Mouse (Mus musculus): ENCODE data around the gene Glp2r. TPM values are rescaled to one million over a fixed set of nuclear protein-coding genes. Genes with fewer than 3 reads are reported as not detected.

The Glp2r gene
- total RNA-seq, 2 experiments from 2014 or later: 0.04 to 0.11 TPM

DNA sequence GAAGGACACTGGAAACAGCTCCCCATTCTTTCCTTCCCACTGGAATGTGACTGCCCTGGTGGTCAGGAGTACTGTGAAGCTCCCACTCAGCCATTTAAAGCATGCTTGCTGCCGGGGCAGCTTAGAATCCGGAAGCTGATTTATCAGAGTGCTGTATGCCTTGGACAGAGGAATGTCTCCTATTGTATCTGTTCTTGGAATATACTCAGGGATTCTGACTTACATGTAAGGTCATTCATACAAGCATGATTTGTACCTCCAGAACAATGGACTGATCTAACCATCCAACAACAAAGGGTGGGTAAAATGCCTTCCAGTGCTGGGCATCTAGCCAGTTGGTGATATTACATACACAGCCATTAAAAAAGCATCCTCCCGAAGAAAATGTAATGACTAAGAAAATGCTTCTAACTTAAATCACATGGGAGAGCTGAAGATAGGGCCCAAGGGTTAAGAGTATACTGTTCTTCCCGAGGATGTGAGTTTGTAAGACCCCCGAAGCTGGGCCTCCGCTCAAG lies 126.3 kb downstream of the Glp2r start:
- no peak for DNase-seq
- intact Hi-C loops (cut with DNase I; ENCODE audit: low total_unique reads): loop anchor here (5.0 to 10.0 kb wide), 3 partner anchors 110 to 267 kb away; no protein-coding TSS in a partner anchor

DNA sequence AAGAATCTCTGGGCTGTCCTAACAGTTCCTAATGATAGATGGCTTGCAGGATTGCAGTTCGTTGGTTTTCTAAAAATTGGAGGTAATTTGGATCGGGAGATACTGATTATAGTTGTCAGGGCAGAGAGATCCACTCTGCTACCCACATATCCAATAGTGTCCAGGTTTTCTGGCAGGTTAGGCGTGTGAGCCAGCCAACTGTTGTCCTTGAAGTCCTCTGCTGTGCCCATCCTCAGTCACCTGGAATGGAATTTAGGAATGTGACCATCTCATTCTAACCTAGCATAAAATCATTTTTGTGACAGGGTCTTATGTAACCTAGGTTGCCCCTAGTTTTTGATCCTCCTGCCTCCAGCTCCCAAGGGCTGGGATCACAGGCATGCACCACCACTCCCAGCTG lies 127.5 kb downstream of the Glp2r start:
- intact Hi-C loops (cut with DNase I; ENCODE audit: low total_unique reads): loop anchor here (10.0 kb wide), 1 partner anchor 109 kb away; no protein-coding TSS in a partner anchor
- DNase-seq: no peak

DNA sequence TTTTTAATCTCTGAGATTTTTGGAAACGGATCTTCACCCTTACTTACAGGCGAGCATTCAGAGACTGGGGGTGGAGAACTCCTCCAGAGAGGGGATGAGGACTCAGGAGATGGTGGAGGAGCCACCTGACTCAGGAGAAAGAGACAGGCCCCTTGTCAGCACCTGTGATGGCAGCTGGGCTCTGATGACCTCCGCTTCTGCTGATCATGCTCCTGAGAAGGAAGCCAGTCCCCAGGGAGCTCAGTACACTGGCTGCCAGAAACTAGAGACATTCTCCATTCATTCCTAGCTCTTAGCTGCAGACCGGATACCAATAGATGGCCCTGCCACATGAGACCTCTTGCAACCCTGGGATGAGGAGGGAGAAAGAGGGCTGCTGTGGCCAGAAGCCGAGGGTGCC lies 128.1 kb downstream of the Glp2r start:
- intact Hi-C loops (cut with DNase I; ENCODE audit: low total_unique reads): loop anchor here (10.0 kb wide), 1 partner anchor 108 kb away; no protein-coding TSS in a partner anchor
- DNase-seq: no peak

DNA sequence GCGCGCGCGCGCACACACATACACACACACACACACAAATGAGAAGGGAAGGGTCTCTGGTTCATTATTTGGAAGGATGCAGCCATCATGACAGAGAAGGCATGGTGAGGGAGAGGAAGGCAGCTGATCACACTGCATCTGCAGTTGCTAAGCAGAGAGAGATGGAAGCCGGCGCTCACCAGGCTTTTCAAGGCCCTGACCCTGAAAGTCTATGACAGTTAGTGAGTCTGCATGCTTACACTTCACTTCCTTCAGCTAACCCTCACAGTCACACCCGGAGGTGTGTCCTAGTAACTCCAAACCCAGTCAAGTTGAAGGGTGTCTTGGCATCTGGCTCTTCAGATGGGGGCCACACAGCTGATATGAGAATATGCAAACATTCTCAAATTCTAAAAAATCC lies 128.5 kb downstream of the Glp2r start:
- no peak for DNase-seq
- intact Hi-C loops (cut with DNase I; ENCODE audit: low total_unique reads): loop anchor here (10.0 kb wide), 1 partner anchor 108 kb away; no protein-coding TSS in a partner anchor

DNA sequence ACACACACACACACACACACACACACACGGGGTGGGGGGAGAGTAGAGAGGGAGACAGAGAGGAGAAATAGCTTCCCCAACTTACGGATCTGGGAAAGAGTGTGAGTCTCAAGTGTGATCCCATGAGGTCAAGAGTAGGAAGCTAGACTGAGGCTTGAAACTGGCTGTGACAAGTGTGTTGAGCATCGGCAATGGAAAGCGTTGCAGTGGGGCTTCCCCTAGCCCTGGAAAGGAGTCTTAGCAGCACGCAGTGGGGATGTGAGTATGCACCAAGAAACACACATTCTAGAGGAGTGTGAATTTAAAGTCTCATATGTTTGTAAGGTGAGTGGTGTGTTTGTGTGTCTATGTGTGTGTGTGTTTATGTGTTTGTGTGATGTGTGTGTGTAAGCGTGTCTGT lies 130.7 kb downstream of the Glp2r start:
- DNase-seq: no peak
- intact Hi-C loops (cut with DNase I; ENCODE audit: low total_unique reads): loop anchor here (10.0 kb wide), 1 partner anchor 105 kb away; no protein-coding TSS in a partner anchor

DNA sequence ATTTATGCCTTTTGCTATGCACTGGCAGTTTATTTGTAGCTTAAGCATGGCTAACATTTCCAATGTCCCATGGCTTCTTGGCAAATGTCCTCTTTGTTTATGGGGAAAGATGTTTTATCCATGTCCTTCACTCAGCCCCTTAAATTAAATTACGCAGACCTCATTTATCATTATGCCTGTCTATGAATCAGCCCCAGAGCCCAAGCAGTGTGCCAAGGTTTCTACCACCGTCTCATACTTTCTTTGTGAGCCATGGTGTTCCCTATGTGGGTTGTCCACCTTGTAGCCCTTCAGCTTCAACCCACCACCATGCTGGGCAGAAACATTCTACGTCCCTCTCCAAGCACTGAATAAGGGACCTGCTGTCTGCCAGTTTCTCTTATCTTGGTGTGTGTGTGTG lies 132.6 kb downstream of the Glp2r start:
- intact Hi-C loops (cut with DNase I; ENCODE audit: low total_unique reads): no loop called here
- no peak for DNase-seq

DNA sequence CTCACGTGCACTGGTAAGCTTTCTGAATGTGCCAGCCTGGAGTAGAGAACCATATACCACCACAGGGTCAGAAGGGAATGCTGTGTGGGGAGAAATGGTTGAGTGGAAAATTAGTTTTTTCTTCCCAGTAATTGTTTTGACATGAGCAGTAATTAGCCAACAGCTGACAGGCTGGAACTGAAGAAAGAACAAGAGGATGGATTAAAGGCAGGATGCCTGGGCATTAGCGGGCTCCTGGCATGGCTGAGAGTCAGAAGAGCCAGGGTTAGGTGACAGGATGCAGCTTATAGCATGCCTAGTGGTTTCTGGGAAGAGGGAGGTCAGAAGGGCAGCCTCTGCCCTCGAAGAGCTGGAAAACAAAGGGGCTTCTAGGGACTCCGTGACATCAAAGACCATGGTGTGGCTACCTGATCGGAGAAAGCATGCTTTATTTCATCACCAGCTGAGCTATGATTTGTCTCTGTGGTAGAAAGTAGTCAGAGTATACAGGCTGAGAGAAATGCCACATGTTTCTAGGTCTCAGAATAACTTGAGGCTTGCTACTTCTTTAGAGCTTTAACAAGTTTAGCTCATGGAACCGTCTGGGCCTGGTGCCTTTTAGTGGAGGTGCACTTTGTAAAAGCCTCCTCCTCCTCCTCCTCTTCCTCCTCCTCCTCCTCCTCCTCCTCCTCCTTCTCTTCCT lies 133.9 kb downstream of the Glp2r start:
- intact Hi-C loops (cut with DNase I; ENCODE audit: low total_unique reads): no loop called here
- no peak for DNase-seq

DNA sequence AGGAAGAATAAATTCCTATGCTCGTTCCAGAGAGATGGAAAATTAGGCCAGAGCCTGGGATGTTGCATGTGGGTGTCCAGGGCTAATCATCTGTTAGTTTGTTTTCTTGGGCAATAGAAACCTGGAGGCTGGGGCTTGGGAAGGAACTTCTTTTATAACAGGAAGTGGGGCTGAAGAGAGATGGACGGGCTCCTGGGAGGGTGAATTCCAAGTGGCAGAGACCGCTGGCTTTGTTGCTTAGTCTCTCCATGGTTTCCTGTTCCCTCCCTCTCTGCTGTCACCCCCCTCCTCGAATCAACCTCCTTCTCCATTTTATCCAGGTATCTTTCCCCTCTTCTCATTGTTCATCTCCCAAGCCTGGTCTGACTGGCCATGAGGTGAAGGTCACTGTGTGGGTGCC lies 134.8 kb downstream of the Glp2r start:
- intact Hi-C loops (cut with DNase I; ENCODE audit: low total_unique reads): no loop called here
- no peak for DNase-seq

DNA sequence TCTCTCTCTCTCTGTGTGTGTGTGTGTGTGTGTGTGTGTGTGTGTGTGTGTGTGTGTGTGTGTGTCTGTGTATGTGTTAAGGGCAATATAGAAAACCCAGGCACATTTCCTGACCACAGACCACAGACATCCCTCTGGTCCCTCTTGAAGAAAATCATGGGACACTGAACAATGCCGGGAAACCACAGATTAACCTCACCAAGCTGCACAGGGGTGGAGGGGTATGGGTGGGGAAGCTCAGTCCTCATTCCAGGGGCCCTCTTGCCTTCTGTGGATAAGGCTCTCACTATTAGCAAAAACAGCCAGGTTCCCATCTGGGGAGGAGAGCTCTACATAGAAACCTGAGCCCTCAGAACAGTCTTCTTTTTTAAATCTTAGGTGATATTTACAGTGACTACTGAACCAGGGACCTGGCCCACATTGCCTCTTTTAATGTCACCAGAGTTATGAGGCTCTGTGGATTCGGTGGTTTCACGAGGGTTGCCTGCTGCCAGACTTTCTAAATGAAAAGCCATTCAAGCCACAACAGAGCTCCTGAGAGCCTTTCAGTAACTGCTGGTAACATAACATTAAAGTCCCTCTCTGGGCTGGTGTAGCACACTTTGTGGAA lies 137.2 kb downstream of the Glp2r start:
- no peak for DNase-seq
- intact Hi-C loops (cut with DNase I; ENCODE audit: low total_unique reads): no loop called here

DNA sequence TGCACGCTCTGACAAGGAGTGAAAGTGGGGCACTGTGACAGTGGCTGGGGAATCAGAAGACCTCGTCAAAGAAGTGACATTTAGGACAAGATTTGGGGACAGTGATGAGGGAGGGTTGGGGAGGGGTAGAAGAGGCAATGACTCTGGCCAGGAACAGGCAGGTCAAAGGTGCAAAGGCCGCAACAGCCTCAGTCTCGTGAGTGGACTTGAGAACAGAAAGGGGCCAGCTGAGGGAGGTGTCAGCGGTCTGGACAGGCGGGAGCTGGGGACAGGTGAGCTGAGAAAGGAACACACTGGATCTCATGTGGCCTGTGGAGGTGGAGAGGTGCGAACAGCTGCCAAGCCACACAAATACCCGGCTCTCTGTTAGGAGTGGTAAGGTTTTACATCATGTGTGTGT lies 138.0 kb downstream of the Glp2r start:
- intact Hi-C loops (cut with DNase I; ENCODE audit: low total_unique reads): no loop called here

DNA sequence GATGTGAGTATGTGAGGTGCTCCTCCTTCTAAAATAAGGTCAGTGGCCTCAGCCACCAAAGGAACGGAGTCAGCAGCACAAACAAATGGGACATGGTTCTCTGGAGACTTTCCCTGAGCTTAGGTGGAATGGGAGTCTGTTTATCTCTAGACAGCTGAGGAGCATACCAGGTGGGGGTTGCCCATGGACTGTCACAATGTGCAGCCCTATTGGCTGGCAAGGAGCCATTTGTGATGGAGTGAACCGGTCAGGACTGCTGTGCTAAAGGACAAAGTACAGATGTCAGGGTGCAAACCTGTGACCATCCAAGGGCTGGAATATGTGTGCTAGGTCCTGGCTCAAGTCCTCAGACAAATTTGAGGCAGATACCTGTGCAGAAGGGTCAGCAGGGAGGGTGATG lies 142.4 kb downstream of the Glp2r start:
- DNase-seq: no peak
- intact Hi-C loops (cut with DNase I; ENCODE audit: low total_unique reads): no loop called here

More for the DNA sequence above, 138.0 kb downstream of the Glp2r start:
- no peak for DNase-seq

DNA sequence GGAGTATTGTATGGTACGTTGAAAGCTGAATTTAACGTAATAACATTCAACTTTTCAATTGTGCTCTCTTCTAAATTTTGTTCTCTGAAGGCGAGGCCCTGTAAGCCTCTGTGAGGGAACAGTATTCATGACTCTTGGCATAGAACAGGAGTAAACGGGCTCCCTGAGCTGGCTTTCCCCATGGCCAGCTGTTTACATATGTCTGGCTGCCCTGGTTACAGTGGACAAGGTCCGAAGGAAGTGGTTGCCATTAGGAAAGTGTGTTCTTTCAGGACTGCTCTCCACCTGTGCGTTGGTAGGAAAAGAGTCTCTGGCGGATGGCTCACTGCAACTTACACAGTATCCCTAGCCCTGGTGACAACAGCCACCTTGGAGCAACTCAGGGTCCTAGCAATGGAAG lies 143.8 kb downstream of the Glp2r start:
- no peak for DNase-seq
- intact Hi-C loops (cut with DNase I; ENCODE audit: low total_unique reads): no loop called here

DNA sequence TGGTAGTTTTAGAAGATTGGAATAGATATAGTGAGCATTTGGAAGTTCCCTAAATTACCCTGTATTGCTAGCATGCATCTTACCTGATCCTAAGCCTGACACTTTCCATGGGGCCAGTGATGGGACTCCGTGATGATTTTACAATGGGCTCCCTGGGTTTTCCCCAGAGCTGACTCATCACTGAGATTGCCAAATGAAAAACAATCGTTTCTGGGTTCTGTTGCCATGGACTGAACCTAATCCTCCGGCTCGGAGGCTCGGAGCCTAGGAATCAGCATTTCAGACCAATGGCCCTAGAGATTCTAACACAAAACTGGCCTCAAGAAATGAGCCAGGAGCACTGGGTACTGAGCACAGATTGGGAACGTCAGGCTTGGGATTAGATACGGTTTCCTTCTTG lies 148.6 kb downstream of the Glp2r start:
- DNase-seq: no peak
- intact Hi-C loops (cut with DNase I; ENCODE audit: low total_unique reads): no loop called here

DNA sequence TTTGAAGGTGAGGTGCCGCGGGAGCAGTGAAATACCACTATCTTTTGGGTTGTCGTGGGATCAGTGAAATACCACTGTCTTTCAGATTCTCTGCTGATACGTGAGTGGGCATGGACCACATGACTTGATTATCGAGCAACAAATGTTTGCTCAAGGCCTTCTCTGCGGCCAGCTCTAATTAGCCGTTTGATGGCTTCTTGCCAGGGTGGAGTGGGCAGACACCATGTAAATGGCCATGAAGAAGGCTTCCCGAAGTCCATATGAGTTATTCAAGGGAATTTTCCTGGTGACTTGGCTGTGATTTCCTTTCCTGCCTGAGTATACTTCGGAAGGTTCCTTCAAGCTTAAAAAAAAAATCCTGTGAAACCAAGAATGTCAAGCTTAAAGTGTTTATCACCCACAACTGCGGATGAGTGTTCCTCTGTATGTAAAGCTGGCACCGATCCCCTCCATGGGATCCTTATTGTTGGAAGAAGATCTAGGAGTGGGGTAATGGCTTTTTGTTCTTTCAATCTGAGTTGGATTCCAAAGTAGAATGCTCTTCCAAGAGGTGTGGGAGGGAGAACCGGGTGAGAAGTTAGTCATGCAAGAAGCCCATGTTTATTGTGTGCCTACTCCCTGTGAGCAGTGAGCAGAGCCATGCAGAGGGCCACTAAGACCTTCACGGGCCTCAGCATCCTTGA lies 154.3 kb downstream of the Glp2r start:
- DNase-seq: no peak
- intact Hi-C loops (cut with DNase I; ENCODE audit: low total_unique reads): no loop called here

DNA sequence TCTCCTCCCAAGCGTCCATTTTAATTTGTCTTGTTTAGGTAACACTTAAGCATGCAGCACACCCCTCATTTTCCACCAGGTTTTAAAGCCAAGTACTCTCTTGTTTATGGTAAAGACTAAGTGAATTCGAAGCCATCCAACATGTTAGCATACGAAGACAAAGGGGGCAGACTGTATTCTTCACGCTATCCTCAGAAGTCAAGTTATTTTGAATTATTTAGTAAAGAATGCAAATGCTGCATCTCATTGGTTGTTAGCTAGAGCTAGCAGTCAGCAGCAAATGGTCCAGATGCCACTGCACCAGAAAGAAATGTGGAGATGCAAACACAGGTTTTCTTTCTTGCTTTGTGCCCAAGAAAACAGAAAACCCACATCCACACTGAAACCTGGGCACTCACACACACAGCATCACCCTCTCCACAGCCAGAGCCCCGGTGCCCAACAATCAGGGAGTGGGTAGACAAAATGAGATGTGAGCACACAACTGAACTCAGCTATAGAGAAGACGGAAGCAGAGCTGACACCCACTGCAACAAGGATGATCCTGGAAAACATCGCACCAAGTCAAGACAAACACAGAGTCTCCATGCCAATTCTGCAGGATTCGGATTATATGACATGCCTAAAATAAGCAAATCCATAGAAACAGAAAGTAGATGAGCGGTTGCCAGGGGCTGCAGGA lies 158.7 kb downstream of the Glp2r start:
- intact Hi-C loops (cut with DNase I; ENCODE audit: low total_unique reads): no loop called here
- no peak for DNase-seq

Other genes starting within 250 kb of the Glp2r start
- gene Rcvrn, start 75.8 kb downstream of the Glp2r start, total RNA-seq (2021): not detected
- not detected for gene Gsg1l2, start 3.5 kb upstream of the Glp2r start, total RNA-seq (2021)
- 100 to 1,000 TPM; 348 to 381 TPM for gene Dhrs7c, start 27.0 kb upstream of the Glp2r start, total RNA-seq (2021)
- under 1 TPM; 0.80 to 0.90 TPM for gene Usp43, start 151.0 kb upstream of the Glp2r start, total RNA-seq (2021)
- gene Cfap52, start 194.5 kb upstream of the Glp2r start, total RNA-seq (2021): 1 to 10 TPM; 5.5 to 5.7 TPM
- 10 to 100 TPM; 22.6 to 27.3 TPM for gene Stx8, start 195.0 kb upstream of the Glp2r start, total RNA-seq (2021)

Data from gastrocnemius, postnatal 14 days (tissue).